Mouse (Mus musculus) kidney, embryonic 14.5 days (tissue): ENCODE measurements around the gene Oxct1. TPM values are rescaled to one million over a fixed set of nuclear protein-coding genes. Genes with fewer than 3 reads are reported as not detected.

Source experiments
- ATAC-seq: fragments of 200-750 bp; cut with Nextera tagmentation; 2 replicates; pipeline ENCODE4 v1.8.0; 2017; ENCODE audit warnings: moderate number of reproducible peaks, mild to moderate bottlenecking, moderate TSS enrichment, moderate library complexity; ENCODE audit not compliant: low FRiP score, low TSS enrichment
- H3K27ac ChIP-seq: fragments of 300-500 bp; sonication (generic); 2 replicates; pipeline ENCODE4 v1.5.1; 2014; ENCODE audit warnings: low read depth, mild to moderate bottlenecking, low read length, moderate library complexity, mixed read lengths
- H3K27me3 ChIP-seq: fragments of 300-500 bp; sonication (generic); 2 replicates; pipeline ENCODE4 v1.6.1; 2014; ENCODE audit warnings: mild to moderate bottlenecking, low read length; ENCODE audit not compliant: control insufficient read depth, insufficient read depth
- H3K36me3 ChIP-seq: fragments of 300-500 bp; sonication (generic); 2 replicates; pipeline ENCODE4 v1.6.1; 2014; ENCODE audit warnings: low read length, mixed read lengths; ENCODE audit not compliant: control insufficient read depth, insufficient read depth
- H3K4me1 ChIP-seq: fragments of 300-500 bp; sonication (generic); 2 replicates; pipeline ENCODE4 v1.6.1; 2014; ENCODE audit warnings: low read length, mixed read lengths; ENCODE audit not compliant: control insufficient read depth, insufficient read depth
- H3K4me2 ChIP-seq: fragments of 300-500 bp; sonication (generic); replicated peaks from 2 replicates; pipeline ENCODE4 v1.6.1; 2014; ENCODE audit warnings: low read depth, mild to moderate bottlenecking, low read length
- H3K4me3 ChIP-seq: fragments of 300-500 bp; sonication (generic); 2 replicates; pipeline ENCODE4 v1.5.1; 2014; ENCODE audit warnings: mild to moderate bottlenecking, low read length
- H3K9ac ChIP-seq: fragments of 300-500 bp; sonication (generic); 2 replicates; pipeline ENCODE4 v1.6.1; 2014; ENCODE audit warnings: low read depth, mild to moderate bottlenecking, low read length, moderate library complexity
- H3K9me3 ChIP-seq: fragments of 300-500 bp; sonication (generic); 2 replicates; pipeline ENCODE4 v1.6.1; 2016; ENCODE audit warnings: low read length; ENCODE audit not compliant: control insufficient read depth
- WGBS: fragments of 180-500 bp; shearing (Covaris S2); extraction: QIAGEN DNeasy Blood & Tissue Kit; methylation state at CpG from one replicate; pipeline ENCODE4 v1.1.7; 2014; 5-methylcytosine and 5-hydroxymethylcytosine counted together
- polyA plus RNA-seq: library from polyadenylated mRNA; unstranded; fragments of >200 nt; fragmentation: Nextera tagmentation; extraction: Ambion mirVana; gene quantifications from 2 replicates; pipeline ENCODE4 v1.2.1, GENCODE M21; 2014

Oxct1 gene
- polyA plus RNA-seq = 192 and 254 TPM in 2 replicates

DNA sequence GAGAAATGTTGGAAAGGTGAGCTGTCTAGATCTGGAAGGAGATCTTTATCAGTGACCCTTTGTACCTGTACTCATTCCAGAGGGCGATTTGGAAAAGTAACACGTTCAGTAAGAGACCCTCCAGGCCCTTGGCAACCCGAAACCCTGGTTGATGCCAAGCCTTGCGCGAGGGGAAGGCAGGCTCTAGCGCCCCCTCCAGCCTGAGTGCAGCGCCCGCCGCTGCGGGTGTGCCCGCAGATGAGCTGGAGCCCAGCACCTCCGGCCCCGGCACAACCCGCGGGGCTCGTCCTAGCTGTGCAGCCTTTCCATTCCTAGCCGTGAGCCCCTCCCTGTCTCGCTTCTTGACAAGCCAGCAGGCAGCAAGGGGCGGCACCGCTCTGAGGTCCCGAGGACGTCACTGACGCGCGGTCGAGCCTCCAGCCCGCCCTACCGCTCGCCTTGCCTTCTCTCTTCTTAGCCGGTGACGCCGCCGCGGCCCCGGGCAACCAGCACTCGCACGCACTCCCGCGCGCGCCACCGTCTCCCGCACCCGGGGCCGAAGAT, at the start of gene Oxct1:
Oxct1 (plus strand) TSS at position 153 of the 543 bp plus-strand sequence.
- Histone ChIP-seq H3K4me3 (peak within 1 kb of the TSS; percentile 85), H3K9me3 (no peaks in the 10 kb centered on the region), H3K4me1 (peaks cover 4% of the 10 kb centered on the region; the same call in 1 of the 2 replicates), H3K27me3 (no peaks in the 10 kb centered on the region), H3K4me2 (peak within 1 kb of the TSS; percentile 75), H3K9ac (peak within 1 kb of the TSS; percentile 85), H3K27ac (peak within 1 kb of the TSS; percentile 97), H3K36me3 (no peaks in the 10 kb centered on the region)
- WGBS = under 1% methylated on average over 41 of the region's 45 CpGs
- peak; percentile 95 for ATAC-seq

DNA sequence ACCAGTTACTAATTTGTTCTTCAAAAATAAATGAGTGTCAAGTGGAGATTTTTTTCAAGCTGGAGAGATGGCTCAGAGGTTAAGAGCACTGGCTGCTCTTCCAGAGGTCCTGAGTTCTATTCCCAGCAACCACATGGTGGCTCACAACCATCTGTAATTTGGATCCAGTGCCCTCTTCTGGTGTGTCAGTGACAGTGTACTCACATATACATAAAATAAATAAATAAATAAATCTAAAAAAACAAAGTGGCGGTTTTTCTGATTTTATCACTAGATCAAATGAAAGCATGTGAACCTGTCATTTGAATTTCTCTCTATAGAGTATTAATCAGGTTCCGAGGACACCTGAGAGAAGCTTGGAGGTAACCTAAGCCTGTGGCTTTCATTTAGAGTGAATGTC, 47.9 kb upstream of the Oxct1 start:
- H3K4me2 ChIP-seq = no peak overlapping the region
- WGBS = 90% methylated on average over 2 of the region's 2 CpGs
- no peaks in the 10 kb centered on the region for H3K9me3 ChIP-seq
- H3K9ac ChIP-seq = no peak overlapping the region
- ATAC-seq = no peak
- no peak overlapping the region for H3K4me3 ChIP-seq
- H3K4me1 ChIP-seq = no peaks in the 10 kb centered on the region
- no peaks in the 10 kb centered on the region; the same call in 1 of the 2 replicates for H3K36me3 ChIP-seq
- no peak overlapping the region for H3K27ac ChIP-seq
- no peaks in the 10 kb centered on the region for H3K27me3 ChIP-seq

DNA sequence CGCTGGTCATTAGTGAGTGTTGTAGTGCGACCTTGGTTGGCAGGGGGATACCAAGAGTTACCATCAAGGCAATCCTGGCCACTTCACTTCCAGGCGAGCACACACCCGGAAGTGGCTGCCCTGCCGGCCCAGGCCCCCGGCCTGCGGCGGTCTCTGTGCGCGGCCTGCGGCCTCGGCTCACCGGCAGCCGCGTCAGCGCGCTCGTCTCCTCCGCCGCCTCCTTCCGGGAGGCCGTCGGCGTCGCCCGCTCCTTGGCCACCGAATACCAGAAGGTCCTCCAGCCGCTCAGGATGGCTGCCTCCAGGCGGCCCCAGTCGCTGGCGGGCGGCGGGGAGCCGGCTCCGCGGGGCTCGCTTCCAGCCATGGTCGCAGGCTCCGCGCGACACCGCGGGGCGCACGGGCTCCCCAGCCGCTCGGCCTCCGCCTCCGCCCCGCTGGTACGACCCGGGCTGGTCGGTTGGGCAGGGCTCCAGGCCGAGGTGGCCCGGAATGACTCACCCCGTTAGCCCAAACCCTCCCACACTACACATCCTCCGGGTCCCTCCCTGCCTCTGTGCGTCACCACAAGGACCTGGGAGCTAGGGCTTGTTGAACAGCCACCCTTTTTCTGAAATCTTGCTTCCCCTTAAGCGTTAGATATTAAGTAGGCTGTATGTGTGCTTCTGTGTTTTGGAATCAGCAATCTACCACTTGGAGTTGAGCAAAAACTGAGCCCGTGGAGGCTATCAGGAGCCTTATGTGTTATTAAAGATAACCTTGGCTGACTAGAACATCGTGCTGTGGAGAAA, 46.9 kb upstream of the Oxct1 start, which contains the start of gene Fbxo4:
Fbxo4 (minus strand) TSS at position 513 of the 788 bp plus-strand sequence.
- WGBS = 1% methylated on average over 58 of the region's 61 CpGs

DNA sequence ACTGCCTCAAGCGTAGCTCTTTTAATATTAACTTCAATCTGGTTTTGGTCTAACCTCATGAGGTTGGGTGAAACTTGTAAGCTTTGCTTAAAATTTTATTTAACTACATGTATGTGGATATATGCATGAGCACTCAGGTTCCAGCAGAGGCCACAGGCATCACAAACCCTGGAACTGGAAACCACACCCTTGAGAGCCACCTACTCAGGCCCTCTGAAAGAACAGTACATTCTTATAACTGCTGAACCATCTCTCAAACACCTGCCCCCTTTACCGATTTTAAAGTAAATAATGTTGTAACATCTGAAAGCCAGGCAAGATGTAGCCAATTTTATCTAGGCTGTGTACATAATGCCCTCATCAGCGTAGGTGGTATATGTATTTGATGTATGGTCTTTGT, 46.3 kb upstream of the Oxct1 start:
- Histone ChIP-seq H3K4me1 (no peaks in the 10 kb centered on the region), H3K9ac (peak overlapping the region; percentile 95; the same call in 1 of the 2 replicates), H3K36me3 (peaks cover 12% of the 10 kb centered on the region; the same call in 1 of the 2 replicates), H3K9me3 (no peaks in the 10 kb centered on the region), H3K4me2 (peak overlapping the region; percentile 64), H3K4me3 (peak overlapping the region; percentile 75; the same call in 1 of the 2 replicates), H3K27me3 (no peaks in the 10 kb centered on the region), H3K27ac (peak overlapping the region; percentile 97)
- WGBS = 83% methylated on average over 3 of the region's 3 CpGs
- ATAC-seq = no peak

More for the DNA sequence above, 46.9 kb upstream of the Oxct1 start, which contains the start of gene Fbxo4:
- Histone ChIP-seq H3K9ac (peak within 1 kb of the TSS; percentile 95), H3K4me2 (peak within 1 kb of the TSS; percentile 64), H3K9me3 (no peaks in the 10 kb centered on the region), H3K27ac (peak within 1 kb of the TSS; percentile 97), H3K36me3 (peaks cover 8% of the 10 kb centered on the region; the same call in 1 of the 2 replicates), H3K4me1 (no peaks in the 10 kb centered on the region), H3K4me3 (peak within 1 kb of the TSS; percentile 75), H3K27me3 (no peaks in the 10 kb centered on the region)
- peak; percentile 99 for ATAC-seq

DNA sequence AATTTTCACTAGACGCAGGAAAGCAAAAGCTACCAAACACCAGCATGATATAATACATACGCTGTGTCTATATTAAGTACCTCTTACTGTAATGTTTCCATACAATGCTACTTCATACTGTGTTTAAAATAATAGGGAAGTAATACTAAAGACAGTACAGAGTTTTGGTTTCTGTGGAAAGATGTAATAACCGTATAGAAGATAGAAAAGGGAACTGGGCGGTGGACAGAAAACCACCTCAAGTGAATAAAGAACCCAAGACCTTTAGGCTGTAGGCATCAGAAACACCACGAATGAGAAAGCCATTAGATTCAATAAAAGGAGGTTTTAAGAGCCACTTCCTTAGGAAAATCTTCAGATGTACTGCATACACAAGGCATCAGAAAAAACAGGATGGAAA, 43.5 kb upstream of the Oxct1 start:
- Histone ChIP-seq H3K4me1 (no peaks in the 10 kb centered on the region), H3K9me3 (no peaks in the 10 kb centered on the region), H3K36me3 (peaks cover 28% of the 10 kb centered on the region), H3K4me2 (no peak overlapping the region), H3K4me3 (no peak overlapping the region), H3K27me3 (no peaks in the 10 kb centered on the region), H3K9ac (no peak overlapping the region), H3K27ac (no peak overlapping the region)
- WGBS = 91% methylated on average over 5 of the region's 5 CpGs
- ATAC-seq = no peak

DNA sequence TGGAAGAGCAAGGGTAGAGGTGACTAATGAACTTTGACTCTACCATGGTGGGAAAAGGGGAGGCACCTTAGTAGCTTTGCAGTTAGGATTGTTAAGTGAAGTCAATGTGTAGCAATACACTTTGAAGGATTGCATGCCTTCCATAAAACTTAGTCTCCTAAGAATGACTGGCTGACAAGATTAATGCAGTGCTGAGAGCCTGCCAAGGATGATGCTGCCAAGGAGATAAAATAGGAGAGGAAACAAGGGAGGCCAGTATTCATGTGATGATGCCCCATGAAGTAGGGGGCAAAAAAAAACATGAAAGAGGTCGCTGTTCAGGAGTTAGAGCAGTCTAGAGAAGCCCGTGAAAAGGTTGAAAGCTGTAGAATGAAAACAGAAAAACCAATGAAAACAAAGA, 41.3 kb upstream of the Oxct1 start:
- Histone ChIP-seq H3K9ac (no peak overlapping the region), H3K4me3 (no peak overlapping the region), H3K9me3 (no peaks in the 10 kb centered on the region), H3K4me1 (no peaks in the 10 kb centered on the region), H3K27me3 (no peaks in the 10 kb centered on the region), H3K36me3 (peaks cover 45% of the 10 kb centered on the region), H3K27ac (no peak overlapping the region), H3K4me2 (no peak overlapping the region)
- 82% methylated on average over 2 of the region's 2 CpGs for WGBS
- ATAC-seq = no peak

DNA sequence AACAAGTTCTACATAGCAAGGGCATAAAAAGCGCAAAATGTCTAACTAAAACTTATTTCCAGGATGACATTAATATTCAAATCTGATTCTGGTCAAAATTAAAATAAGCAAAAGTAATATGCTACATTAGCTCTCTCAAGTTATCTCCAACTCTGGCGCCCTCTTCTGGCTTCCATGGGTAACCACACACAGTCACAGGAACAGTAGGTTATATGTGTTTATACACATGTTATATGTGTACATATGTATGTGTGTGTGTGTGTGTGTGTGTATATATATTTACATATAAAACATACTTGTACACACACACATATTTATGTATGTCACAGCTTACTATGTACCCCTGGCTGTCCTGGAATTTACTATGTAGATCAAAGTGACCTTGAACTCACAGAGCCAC, 38.2 kb upstream of the Oxct1 start:
- Histone ChIP-seq H3K36me3 (peaks cover 63% of the 10 kb centered on the region), H3K4me3 (no peak overlapping the region), H3K27me3 (no peaks in the 10 kb centered on the region), H3K27ac (no peak overlapping the region), H3K9ac (no peak overlapping the region), H3K4me2 (no peak overlapping the region), H3K4me1 (no peaks in the 10 kb centered on the region), H3K9me3 (no peaks in the 10 kb centered on the region)
- 70% methylated on average over 2 of the region's 2 CpGs for WGBS
- ATAC-seq = no peak

DNA sequence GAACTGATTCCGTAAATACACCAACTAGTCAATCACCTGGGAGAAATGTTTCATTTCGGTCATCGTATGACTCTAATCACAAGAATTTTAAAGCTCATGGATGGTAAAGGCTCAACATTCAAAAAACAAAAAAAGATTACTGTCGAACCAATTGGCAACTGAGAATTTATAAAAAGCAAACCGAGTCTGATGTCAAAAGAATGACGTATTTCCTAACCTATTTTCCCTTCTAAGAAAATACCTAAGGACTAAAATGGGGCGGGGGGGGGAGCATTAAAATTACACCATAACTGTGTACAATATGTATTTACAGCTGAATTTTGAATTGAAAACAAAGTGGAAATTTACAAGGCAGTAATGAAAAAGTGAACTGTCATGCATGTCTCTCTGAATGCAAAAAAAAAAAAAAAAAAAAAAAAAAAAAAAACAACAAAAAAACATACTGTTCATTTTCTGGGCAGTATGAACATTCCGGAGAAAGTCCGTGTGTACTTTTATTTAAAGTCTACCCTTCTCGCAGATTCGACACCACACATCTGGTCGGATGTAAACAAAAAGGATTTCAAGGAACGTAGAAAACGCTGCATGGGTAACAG, 31.2 kb upstream of the Oxct1 start:
- Histone ChIP-seq H3K9ac (peak overlapping the region; percentile 85), H3K27ac (peak overlapping the region; percentile 90), H3K4me1 (no peaks in the 10 kb centered on the region), H3K36me3 (peaks cover 18% of the 10 kb centered on the region), H3K4me2 (peak overlapping the region; percentile 35), H3K27me3 (no peaks in the 10 kb centered on the region), H3K4me3 (peak overlapping the region; percentile 75), H3K9me3 (no peaks in the 10 kb centered on the region)
- ATAC-seq = no peak
- 28% methylated on average over 14 of the region's 14 CpGs for WGBS
